Mouse (Mus musculus): ENCODE measurements around the gene Fkbp15. TPM values are rescaled to one million over a fixed set of nuclear protein-coding genes. Genes with fewer than 3 reads are reported as not detected.

The Fkbp15 gene
- polyA plus RNA-seq, 1 experiment from 2014 or later = 23.6 TPM

GRCm38 (mm10) chr4:62373668-62374067 is 13.3 kb upstream of the Fkbp15 start:
- Histone ChIP-seq H3K9ac (replicated peaks; ENCODE audit: low read depth) (no peak overlapping the region), H3K4me3 (ENCODE audit: low read depth, low read length) (no peak overlapping the region), H3K27ac (ENCODE audit: low read length) (no peak overlapping the region), H3K36me3 (ENCODE audit: insufficient read depth, low read length) (no peaks in the 10 kb centered on the region), H3K4me1 (ENCODE audit: insufficient read depth, low read depth, low read length) (no peaks in the 10 kb centered on the region), H3K9me3 (ENCODE audit: low read length) (no peaks in the 10 kb centered on the region), H3K27me3 (replicated peaks; ENCODE audit: insufficient read depth, low read length) (no peaks in the 10 kb centered on the region), H3K4me2 (replicated peaks; ENCODE audit: low read depth, low read length) (no peak overlapping the region)
- ATAC-seq = no peak
- no peak for DNase-seq (ENCODE audit: low spot score)
- 34% methylated on average over 7 of the region's 7 CpGs for WGBS
- TF ChIP-seq EP300 (IDR thresholded peaks at IDR 0.05) = no peak
- no peak for TF ChIP-seq CTCF (IDR thresholded peaks at IDR 0.05)

GRCm38 (mm10) chr4:62372818-62373520 is 12.6 kb upstream of the Fkbp15 start:
- ATAC-seq = no peak
- DNase-seq (ENCODE audit: low spot score) = no peak
- H3K9me3 ChIP-seq (ENCODE audit: low read length) = no peaks in the 10 kb centered on the region
- WGBS = 82% methylated on average over 9 of the region's 9 CpGs
- no peak overlapping the region for H3K27ac ChIP-seq (ENCODE audit: low read length)
- H3K4me2 ChIP-seq (replicated peaks; ENCODE audit: low read depth, low read length) = no peak overlapping the region
- H3K4me3 ChIP-seq (ENCODE audit: low read depth, low read length) = no peak overlapping the region
- H3K4me1 ChIP-seq (ENCODE audit: insufficient read depth, low read depth, low read length) = no peaks in the 10 kb centered on the region
- H3K27me3 ChIP-seq (replicated peaks; ENCODE audit: insufficient read depth, low read length) = no peaks in the 10 kb centered on the region
- TF ChIP-seq CTCF (IDR thresholded peaks at IDR 0.05) (no peak), EP300 (IDR thresholded peaks at IDR 0.05) (no peak)
- H3K36me3 ChIP-seq (ENCODE audit: insufficient read depth, low read length) = no peaks in the 10 kb centered on the region
- H3K9ac ChIP-seq (replicated peaks; ENCODE audit: low read depth) = no peak overlapping the region

- WGBS = 65% methylated on average over 1 of the region's 1 CpGs
- ATAC-seq = no peak
- no peak overlapping the region for H3K9ac ChIP-seq (replicated peaks; ENCODE audit: low read depth)
Measured at GRCm38 (mm10) chr4:62372410-62372809, 12.1 kb upstream of the Fkbp15 start.

GRCm38 (mm10) chr4:62369091-62369490 is 8.7 kb upstream of the Fkbp15 start:
- DNase-seq (ENCODE audit: low spot score) (no peak), ATAC-seq (no peak)
- Histone ChIP-seq H3K27ac (ENCODE audit: low read length) (no peak overlapping the region), H3K9me3 (ENCODE audit: low read length) (no peaks in the 10 kb centered on the region), H3K4me3 (ENCODE audit: low read depth, low read length) (no peak overlapping the region), H3K4me1 (ENCODE audit: insufficient read depth, low read depth, low read length) (peaks cover 9% of the 10 kb centered on the region), H3K4me2 (replicated peaks; ENCODE audit: low read depth, low read length) (no peak overlapping the region), H3K9ac (replicated peaks; ENCODE audit: low read depth) (no peak overlapping the region), H3K27me3 (replicated peaks; ENCODE audit: insufficient read depth, low read length) (no peaks in the 10 kb centered on the region), H3K36me3 (ENCODE audit: insufficient read depth, low read length) (0 out of 2 replicates have a peak, but pooled peaks cover 3% of the 10 kb centered on the region)
- WGBS = 44% methylated on average over 3 of the region's 3 CpGs
- no peak for TF ChIP-seq EP300 (IDR thresholded peaks at IDR 0.05)

More at GRCm38 (mm10) chr4:62372410-62372809, 12.1 kb upstream of the Fkbp15 start:
- Histone ChIP-seq H3K9me3 (ENCODE audit: low read length) (no peaks in the 10 kb centered on the region), H3K27ac (ENCODE audit: low read length) (no peak overlapping the region), H3K4me2 (replicated peaks; ENCODE audit: low read depth, low read length) (no peak overlapping the region), H3K36me3 (ENCODE audit: insufficient read depth, low read length) (no peaks in the 10 kb centered on the region), H3K4me3 (ENCODE audit: low read depth, low read length) (no peak overlapping the region), H3K27me3 (replicated peaks; ENCODE audit: insufficient read depth, low read length) (no peaks in the 10 kb centered on the region), H3K4me1 (ENCODE audit: insufficient read depth, low read depth, low read length) (no peaks in the 10 kb centered on the region)
- TF ChIP-seq CTCF (IDR thresholded peaks at IDR 0.05) = no peak
- no peak for TF ChIP-seq EP300 (IDR thresholded peaks at IDR 0.05)
- DNase-seq (ENCODE audit: low spot score) = no peak

- no peak overlapping the region for H3K9ac ChIP-seq (replicated peaks; ENCODE audit: low read depth)
- ATAC-seq = peak; percentile 67
- TF ChIP-seq EP300 (IDR thresholded peaks at IDR 0.05) (no peak), CTCF (IDR thresholded peaks at IDR 0.05) (no peak)
- DNase-seq (ENCODE audit: low spot score) = peak; percentile 79
- H3K27ac ChIP-seq (ENCODE audit: low read length) = peak overlapping the region; percentile 64
- H3K27me3 ChIP-seq (replicated peaks; ENCODE audit: insufficient read depth, low read length) = no peaks in the 10 kb centered on the region
- 0 out of 2 replicates have a peak, but pooled peaks cover 3% of the 10 kb centered on the region for H3K36me3 ChIP-seq (ENCODE audit: insufficient read depth, low read length)
- 45% methylated on average over 6 of the region's 6 CpGs for WGBS
- no peak overlapping the region for H3K4me3 ChIP-seq (ENCODE audit: low read depth, low read length)
- H3K4me1 ChIP-seq (ENCODE audit: insufficient read depth, low read depth, low read length) = peaks cover 9% of the 10 kb centered on the region
- no peak overlapping the region for H3K4me2 ChIP-seq (replicated peaks; ENCODE audit: low read depth, low read length)
- no peaks in the 10 kb centered on the region for H3K9me3 ChIP-seq (ENCODE audit: low read length)
Measured at GRCm38 (mm10) chr4:62367586-62367985, 7.2 kb upstream of the Fkbp15 start.

GRCm38 (mm10) chr4:62366291-62366690 is 5.9 kb upstream of the Fkbp15 start:
- H3K27me3 ChIP-seq (replicated peaks; ENCODE audit: insufficient read depth, low read length) = no peaks in the 10 kb centered on the region
- H3K4me2 ChIP-seq (replicated peaks; ENCODE audit: low read depth, low read length) = no peak overlapping the region
- no peaks in the 10 kb centered on the region for H3K9me3 ChIP-seq (ENCODE audit: low read length)
- no peak overlapping the region for H3K9ac ChIP-seq (replicated peaks; ENCODE audit: low read depth)
- DNase-seq (ENCODE audit: low spot score) (no peak), ATAC-seq (peak; percentile 52; the same call in 1 of the 2 replicates)
- no peak overlapping the region for H3K4me3 ChIP-seq (ENCODE audit: low read depth, low read length)
- TF ChIP-seq EP300 (IDR thresholded peaks at IDR 0.05) (no peak), CTCF (IDR thresholded peaks at IDR 0.05) (no peak)
- H3K27ac ChIP-seq (ENCODE audit: low read length) = peak overlapping the region; percentile 26; the same call in 1 of the 2 replicates
- 59% methylated on average over 4 of the region's 4 CpGs for WGBS
- 0 out of 2 replicates have a peak, but pooled peaks cover 3% of the 10 kb centered on the region for H3K36me3 ChIP-seq (ENCODE audit: insufficient read depth, low read length)
- peaks cover 9% of the 10 kb centered on the region for H3K4me1 ChIP-seq (ENCODE audit: insufficient read depth, low read depth, low read length)

Measured in lung, postnatal 0 days (tissue).